In the genomic region with DNA sequence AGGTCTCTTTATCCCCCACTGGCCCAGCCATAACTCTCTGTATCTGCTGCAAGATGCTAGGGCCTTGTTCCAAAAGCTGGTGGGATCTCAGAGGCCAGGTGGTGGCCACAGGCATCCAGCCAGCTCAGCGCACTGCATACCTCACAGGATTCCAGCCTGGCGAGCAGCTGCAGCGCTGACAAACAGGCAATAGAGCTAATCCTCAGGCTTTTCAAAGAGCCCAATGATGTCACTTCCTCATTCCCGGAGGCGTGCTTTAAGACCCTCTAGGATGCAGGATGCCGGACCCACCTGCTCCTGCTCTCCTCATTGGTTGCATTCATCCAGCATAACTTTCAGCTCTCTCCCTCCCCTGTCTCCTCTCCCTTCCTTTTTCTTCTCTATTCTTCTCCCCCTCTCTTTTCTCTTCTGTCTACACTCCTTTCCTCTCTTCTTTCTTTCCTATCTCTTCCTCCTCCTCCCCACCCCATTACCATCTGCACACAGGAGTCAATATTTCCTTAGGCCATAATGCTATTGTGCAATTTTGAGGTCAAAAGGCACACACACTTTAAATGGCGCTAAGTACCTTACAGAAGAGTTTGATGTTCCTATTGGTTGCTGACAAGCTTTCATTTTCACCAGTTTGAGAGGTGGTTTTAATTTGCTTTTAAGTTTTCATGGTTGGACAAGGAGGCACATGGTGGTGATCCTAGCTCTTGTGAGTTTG, we compare ENCODE assay signal across 9 mouse cellular contexts. TPM values are rescaled to one million over a fixed set of nuclear protein-coding genes. Genes with fewer than 3 reads are reported as not detected.
DNase-seq lines count a peak whose midpoint lies in the region; ATAC-seq and TF ChIP-seq lines count a peak whose summit lies in the region.
"Had no signal": no experiment of that assay in that cellular context is flagged by ENCODE, and none has a peak within 500 bp of the region (broad histone marks: within the 10 kb centered on the region; RNA-seq: fewer than 3 reads in every experiment).

No protein-coding gene starts in this region.

- H3K27ac ChIP-seq in embryonic facial prominence, embryonic 15.5 days (replicated peaks): no peak overlapping the region
- H3K27ac ChIP-seq in liver, postnatal 0 days (ENCODE audit: low read depth): no peak overlapping the region

- H3K9ac ChIP-seq in embryonic facial prominence, embryonic 15.5 days: no peak overlapping the region
- no peak overlapping the region for H3K9ac ChIP-seq in liver, postnatal 0 days (replicated peaks)

- H3K36me3 ChIP-seq in embryonic facial prominence, embryonic 15.5 days: no peaks in the 10 kb centered on the region
- H3K36me3 ChIP-seq in liver, postnatal 0 days (replicated peaks; ENCODE audit: insufficient read depth, low read length): no peaks in the 10 kb centered on the region

- intact Hi-C loops in gastrocnemius, postnatal 14 days (cut with DNase I; ENCODE audit: low total_unique reads): no loop called here

- no peak overlapping the region for H3K4me2 ChIP-seq in embryonic facial prominence, embryonic 15.5 days (replicated peaks)
- no peak overlapping the region for H3K4me2 ChIP-seq in liver, postnatal 0 days (ENCODE audit: low read depth, low read length)

- H3K4me1 ChIP-seq in embryonic facial prominence, embryonic 15.5 days: peaks cover 7% of the 10 kb centered on the region; the same call in 1 of the 2 replicates
- peaks cover 10% of the 10 kb centered on the region for H3K4me1 ChIP-seq in liver, postnatal 0 days (ENCODE audit: insufficient read depth)

- 20% methylated on average over 7 of the region's 7 CpGs for WGBS in embryonic facial prominence, embryonic 15.5 days
- WGBS in liver, postnatal 0 days (ENCODE audit: insufficient replicate concordance): 37% methylated on average over 7 of the region's 7 CpGs

- ATAC-seq in embryonic facial prominence, embryonic 15.5 days (ENCODE audit: insufficient number of reproducible peaks, low FRiP score, low TSS enrichment, low read depth): peak; percentile 80
- ATAC-seq in liver, postnatal 0 days: 0 out of 2 replicates have a peak, but pooled peaks have one; percentile 50

- TF ChIP-seq EP300 in liver, postnatal 0 days (IDR thresholded peaks at IDR 0.05; ENCODE audit: low read depth): no peak

- H3K9me3 ChIP-seq in embryonic facial prominence, embryonic 15.5 days (replicated peaks): no peaks in the 10 kb centered on the region
- no peaks in the 10 kb centered on the region for H3K9me3 ChIP-seq in liver, postnatal 0 days (ENCODE audit: low read length)
- H3K9me3 ChIP-seq: megakaryocyte, embryonic 14.5 days had no signal

- peak; percentile 28 for DNase-seq in gastrocnemius, postnatal 14 days
- no peak for DNase-seq in gastrocnemius, postnatal 25 days
- peak; percentile 57 for DNase-seq in NIH3T3 (ENCODE audit: low read depth)
- DNase-seq in liver, postnatal 0 days: no peak
- no peak for DNase-seq in thymus, postnatal 4 days
- DNase-seq in T-cell, adult 2 months (ENCODE audit: low spot score): no peak
- DNase-seq in gastrocnemius, adult 8-10 months (ENCODE audit: low spot score in 2 of 2): no peak

- no peaks in the 10 kb centered on the region for H3K27me3 ChIP-seq in embryonic facial prominence, embryonic 15.5 days
- H3K27me3 ChIP-seq in liver, postnatal 0 days (ENCODE audit: insufficient read depth, low read length): no peaks in the 10 kb centered on the region

- H3K4me3 ChIP-seq in embryonic facial prominence, embryonic 15.5 days (replicated peaks): no peak overlapping the region
- H3K4me3 ChIP-seq in liver, postnatal 0 days (ENCODE audit: low read depth, low read length): no peak overlapping the region
- H3K4me3 ChIP-seq: megakaryocyte, embryonic 14.5 days had no signal

- no peak for TF ChIP-seq CTCF in liver, postnatal 0 days (IDR thresholded peaks at IDR 0.05; ENCODE audit: low read depth)

RNA-seq across cellular contexts. Expression of gene Tmsb10, which starts 30.6 kb away (rescaled TPM):
- total RNA-seq in gastrocnemius, postnatal 14 days (2021): 100 to 1,000 TPM; 225 to 328 TPM
- 100 to 1,000 TPM in 1 of 2 experiments, 10 to 100 TPM in 1; 81.7 to 136 TPM for total RNA-seq in gastrocnemius, postnatal 25 days (2021)
- polyA plus RNA-seq in embryonic facial prominence, embryonic 15.5 days (2015; fragmentation: Nextera tagmentation; extraction: Ambion mirVana): 1,643 and 1,735 TPM in 2 replicates
- polyA plus RNA-seq in liver, postnatal 0 days (2015; fragmentation: Nextera tagmentation; extraction: Ambion mirVana): 320 and 328 TPM in 2 replicates
- 10 to 100 TPM; 16.2 to 39.9 (median 26.6) TPM for total RNA-seq in gastrocnemius, adult 8-10 months (2022)

Comparison
In these comparisons a context has a peak if more than half of its experiments do, and no peak if none do; other contexts are left out.
1. DNase-seq: peak in gastrocnemius, postnatal 14 days (single experiment) and NIH3T3 (single experiment); none in gastrocnemius, postnatal 25 days (single experiment), liver, postnatal 0 days (single experiment), thymus, postnatal 4 days (single experiment), T-cell, adult 2 months (single experiment) and gastrocnemius, adult 8-10 months (0 of 2).